Mouse (Mus musculus) bone marrow macrophage, adult 2 months (primary cell): Measurements from ENCODE around the gene Ahctf1. TPM values are rescaled to one million over a fixed set of nuclear protein-coding genes. Genes with fewer than 3 reads are reported as not detected.

Experiments
- H3K27ac ChIP-seq: 2 replicates; pipeline ENCODE4 v1.5.1; 2012; ENCODE audit warnings: low read depth, low read length; ENCODE audit not compliant: insufficient read depth
- H3K4me1 ChIP-seq: 2 replicates; pipeline ENCODE4 v1.6.1; 2012; ENCODE audit warnings: low read length; ENCODE audit not compliant: control insufficient read depth, insufficient read depth
- H3K4me3 ChIP-seq: 2 replicates; pipeline ENCODE4 v1.5.1; 2012; ENCODE audit warnings: mild to moderate bottlenecking, low read length, moderate library complexity; ENCODE audit not compliant: insufficient read depth
- CTCF ChIP-seq: IDR thresholded peaks from 2 replicates; pipeline ENCODE4 v1.5.1; 2012; ENCODE audit warnings: low read depth, mild to moderate bottlenecking, low read length, moderate library complexity
- POLR2A ChIP-seq: IDR thresholded peaks from 2 replicates; pipeline ENCODE4 v1.6.1; 2012; ENCODE audit warnings: mild to moderate bottlenecking, low read depth, low read length, borderline replicate concordance
- polyA plus RNA-seq: library from polyadenylated mRNA; stranded (reverse); fragments of >200 nt; gene quantifications from 2 replicates; pipeline ENCODE4 v1.2.4, GENCODE M21; 2012; ENCODE audit not compliant: missing spikeins, insufficient read depth, insufficient read length

The Ahctf1 gene
- polyA plus RNA-seq, 1 experiment, result 17.8 TPM

- TF ChIP-seq POLR2A (no peak), CTCF (no peak)
- peaks cover 13% of the 10 kb centered on the region for H3K4me1 ChIP-seq
- peak overlapping the region; percentile 96 for H3K4me3 ChIP-seq
- peak overlapping the region; percentile 82; the same call in 1 of the 2 replicates for H3K27ac ChIP-seq
Measured at GRCm38 (mm10) chr1:179804140-179804881, 831 bp upstream of the Ahctf1 start.

- H3K4me1 ChIP-seq, result peaks cover 13% of the 10 kb centered on the region
- H3K27ac ChIP-seq, result peak within 1 kb of the TSS; percentile 82
- no peak for TF ChIP-seq POLR2A
- no peak for TF ChIP-seq CTCF
- H3K4me3 ChIP-seq, result peak within 1 kb of the TSS; percentile 96
Measured at GRCm38 (mm10) chr1:179802610-179803512, 619 bp downstream of the Ahctf1 start, which contains the start of gene Gm10518. Gm10518 (plus strand) TSS chr1:179803376.

GRCm38 (mm10) chr1:179798794-179799193, 4.7 kb downstream of the Ahctf1 start:
- Histone ChIP-seq H3K27ac (no peak overlapping the region), H3K4me1 (peaks cover 9% of the 10 kb centered on the region), H3K4me3 (no peak overlapping the region)
- TF ChIP-seq POLR2A, result no peak
- TF ChIP-seq CTCF, result no peak

- no peak overlapping the region for H3K4me3 ChIP-seq
- H3K4me1 ChIP-seq, result no peaks in the 10 kb centered on the region
- TF ChIP-seq CTCF, result no peak
- no peak for TF ChIP-seq POLR2A
- no peak overlapping the region for H3K27ac ChIP-seq
Measured at GRCm38 (mm10) chr1:179787281-179787680, 16.2 kb downstream of the Ahctf1 start.

GRCm38 (mm10) chr1:179785502-179785901, 18.0 kb downstream of the Ahctf1 start:
- TF ChIP-seq POLR2A (no peak), CTCF (no peak)
- Histone ChIP-seq H3K4me3 (no peak overlapping the region), H3K4me1 (no peaks in the 10 kb centered on the region), H3K27ac (no peak overlapping the region)

- Histone ChIP-seq H3K4me3 (no peak overlapping the region), H3K27ac (no peak overlapping the region), H3K4me1 (no peaks in the 10 kb centered on the region)
- TF ChIP-seq POLR2A (no peak), CTCF (no peak)
Measured at GRCm38 (mm10) chr1:179784098-179784497, 19.4 kb downstream of the Ahctf1 start.

GRCm38 (mm10) chr1:179776831-179777230, 26.6 kb downstream of the Ahctf1 start:
- Histone ChIP-seq H3K4me3 (no peak overlapping the region), H3K4me1 (no peaks in the 10 kb centered on the region), H3K27ac (no peak overlapping the region)
- TF ChIP-seq CTCF, result no peak
- TF ChIP-seq POLR2A, result no peak

GRCm38 (mm10) chr1:179760553-179760952, 42.9 kb downstream of the Ahctf1 start:
- TF ChIP-seq POLR2A, result no peak
- TF ChIP-seq CTCF, result no peak
- H3K4me3 ChIP-seq, result no peak overlapping the region
- H3K4me1 ChIP-seq, result peaks cover 5% of the 10 kb centered on the region
- no peak overlapping the region for H3K27ac ChIP-seq

- H3K27ac ChIP-seq, result no peak overlapping the region
- no peak overlapping the region for H3K4me3 ChIP-seq
- H3K4me1 ChIP-seq, result peaks cover 5% of the 10 kb centered on the region
- TF ChIP-seq CTCF (no peak), POLR2A (no peak)
Measured at GRCm38 (mm10) chr1:179760086-179760485, 43.4 kb downstream of the Ahctf1 start.

GRCm38 (mm10) chr1:179756477-179756876, 47.0 kb downstream of the Ahctf1 start:
- H3K27ac ChIP-seq, result no peak overlapping the region
- H3K4me1 ChIP-seq, result peaks cover 5% of the 10 kb centered on the region
- TF ChIP-seq CTCF (no peak), POLR2A (no peak)
- H3K4me3 ChIP-seq, result no peak overlapping the region
